Mouse (Mus musculus) heart, postnatal 36 days (tissue): ENCODE results near the gene Gm16485. TPM values are rescaled to one million over a fixed set of nuclear protein-coding genes. Genes with fewer than 3 reads are reported as not detected.

Experiments used
- DNase-seq, 2 experiments: peaks; one replicate each; pipeline ENCODE4 v3.0.0; 2021 to 2022
- intact Hi-C: fragments of 180-260 bp; cut with DNase I; formaldehyde crosslinking; loops from one replicate; pipeline ENCODE4 v1.15.1; 2025
- total RNA-seq, 2 experiments: library from RNA; stranded (reverse); gene quantifications; 2 replicates each; pipeline ENCODE4 v1.2.3; 2021

The Gm16485 gene
- total RNA-seq: not detected

- no peak for DNase-seq
- intact Hi-C loops: no loop called here
Observed at GRCm38 (mm10) chr9:8971491-8971890, at the start of gene Gm16485. Gene Gm16485 (plus strand): TSS chr9:8971791.

- DNase-seq: no peak
- intact Hi-C loops: no loop called here
Observed at GRCm38 (mm10) chr9:8927561-8927960, 44.0 kb upstream of the Gm16485 start.

- intact Hi-C loops: no loop called here
- DNase-seq: no peak
Observed at GRCm38 (mm10) chr9:8937753-8938152, 33.8 kb upstream of the Gm16485 start.

GRCm38 (mm10) chr9:8953306-8953705, 18.3 kb upstream of the Gm16485 start:
- no peak for DNase-seq
- intact Hi-C loops: no loop called here

- intact Hi-C loops: loop anchor here (1.0 to 10.0 kb wide), 2 partner anchors 264 to 740 kb away; no protein-coding TSS in a partner anchor
Observed at GRCm38 (mm10) chr9:8964512-8965133, 7.0 kb upstream of the Gm16485 start.

GRCm38 (mm10) chr9:8970240-8970639, 1.4 kb upstream of the Gm16485 start:
- DNase-seq: peak; percentile 13 to 18
- intact Hi-C loops: no loop called here

More at GRCm38 (mm10) chr9:8964512-8965133, 7.0 kb upstream of the Gm16485 start:
- peak in 1 of 2 experiments; percentile 5 for DNase-seq

- no peak for DNase-seq
- intact Hi-C loops: no loop called here
Observed at GRCm38 (mm10) chr9:8977775-8978174, 6.2 kb downstream of the Gm16485 start.

- intact Hi-C loops: no loop called here
- no peak for DNase-seq
Observed at GRCm38 (mm10) chr9:8982315-8982714, 10.7 kb downstream of the Gm16485 start.

GRCm38 (mm10) chr9:8996494-8996893, 24.9 kb downstream of the Gm16485 start:
- intact Hi-C loops: no loop called here
- DNase-seq: no peak

- intact Hi-C loops: no loop called here
- DNase-seq: no peak
Observed at GRCm38 (mm10) chr9:9001170-9001569, 29.6 kb downstream of the Gm16485 start.

- DNase-seq: no peak
- intact Hi-C loops: no loop called here
Observed at GRCm38 (mm10) chr9:9015108-9015507, 43.5 kb downstream of the Gm16485 start.

Other genes starting within 250 kb of the Gm16485 start
- gene Pgr, start 72.0 kb upstream of the Gm16485 start, total RNA-seq: not detected